31 mouse cellular contexts compared by ENCODE assay signal in genomic region chr9:113299900-113300299, GRCm38 (mm10).
DNase-seq lines count a peak whose midpoint lies in the region; ATAC-seq and TF ChIP-seq lines count a peak whose summit lies in the region.
"Had no signal": no experiment of that assay in that cellular context is flagged by ENCODE, and none has a peak within 500 bp of the region (broad histone marks: within the 10 kb centered on the region; RNA-seq: fewer than 3 reads in every experiment).

No protein-coding gene starts in this region.

- no peak for TF ChIP-seq CTCF in kidney, postnatal 0 days (IDR thresholded peaks at IDR 0.05; ENCODE audit: low read depth)

- H3K27me3 ChIP-seq in kidney, postnatal 0 days (ENCODE audit: insufficient read depth, low read length) = no peaks in the 10 kb centered on the region
- H3K27me3 ChIP-seq: CH12.LX; embryonic facial prominence, embryonic 13.5 days; heart, embryonic 12.5 days; hindbrain, embryonic 15.5 days; kidney, embryonic 15.5 days; limb, embryonic 13.5 days; lung, embryonic 15.5 days; neural tube, embryonic 15.5 days; stomach, embryonic 15.5 days had no signal

- ATAC-seq in kidney, postnatal 0 days (replicated peaks; ENCODE audit: low FRiP score, low read depth) = no peak
- ATAC-seq: activated CD4-positive, CD25-positive, alpha-beta regulatory T cell, adult 4 months had no signal

- H3K9me3 ChIP-seq in kidney, postnatal 0 days (replicated peaks; ENCODE audit: low read length) = no peaks in the 10 kb centered on the region
- H3K9me3 ChIP-seq: embryonic facial prominence, embryonic 13.5 days; forebrain, embryonic 10.5 days; heart, embryonic 12.5 days; hindbrain, embryonic 15.5 days; kidney, embryonic 15.5 days; limb, embryonic 13.5 days; lung, embryonic 15.5 days; neural tube, embryonic 15.5 days; stomach, embryonic 15.5 days had no signal

- H3K36me3 ChIP-seq in kidney, postnatal 0 days (ENCODE audit: insufficient read depth, low read length) = no peaks in the 10 kb centered on the region
- H3K36me3 ChIP-seq: embryonic facial prominence, embryonic 13.5 days; forebrain, embryonic 10.5 days; heart, embryonic 12.5 days; hindbrain, embryonic 15.5 days; kidney, embryonic 15.5 days; limb, embryonic 13.5 days; lung, embryonic 15.5 days; neural tube, embryonic 15.5 days; stomach, embryonic 15.5 days had no signal

- no peak overlapping the region for H3K27ac ChIP-seq in kidney, postnatal 0 days
- H3K27ac ChIP-seq: embryonic facial prominence, embryonic 13.5 days; forebrain, embryonic 10.5 days; heart, adult 2 months; hindbrain, embryonic 15.5 days; kidney, embryonic 15.5 days; limb, embryonic 13.5 days; lung, embryonic 15.5 days; neural tube, embryonic 15.5 days; stomach, embryonic 15.5 days had no signal

- no peak overlapping the region for H3K4me3 ChIP-seq in kidney, postnatal 0 days (replicated peaks; ENCODE audit: low read depth, low read length)
- H3K4me3 ChIP-seq: embryonic facial prominence, embryonic 13.5 days; forebrain, embryonic 10.5 days; heart, adult 2 months; heart, embryonic 12.5 days; hindbrain, embryonic 15.5 days; kidney, embryonic 15.5 days; limb, embryonic 13.5 days; lung, embryonic 15.5 days; neural tube, embryonic 15.5 days; stomach, embryonic 15.5 days had no signal

- 19% methylated on average over 3 of the region's 3 CpGs for WGBS in kidney, postnatal 0 days

- H3K4me2 ChIP-seq in kidney, postnatal 0 days (ENCODE audit: low read length) = no peak overlapping the region
- H3K4me2 ChIP-seq: embryonic facial prominence, embryonic 13.5 days; heart, embryonic 12.5 days; hindbrain, embryonic 15.5 days; kidney, embryonic 15.5 days; limb, embryonic 13.5 days; liver, embryonic 11.5 days; lung, embryonic 15.5 days; midbrain, embryonic 11.5 days; neural tube, embryonic 15.5 days; stomach, embryonic 15.5 days had no signal

- no peak overlapping the region for H3K9ac ChIP-seq in kidney, postnatal 0 days (ENCODE audit: low read depth, low read length)
- H3K9ac ChIP-seq: embryonic facial prominence, embryonic 13.5 days; heart, embryonic 12.5 days; hindbrain, embryonic 15.5 days; kidney, embryonic 15.5 days; limb, embryonic 13.5 days; lung, embryonic 15.5 days; neural tube, embryonic 15.5 days; stomach, embryonic 15.5 days had no signal

- peak; percentile 10 for DNase-seq in embryo, embryonic 10 days (ENCODE audit: low spot score)
- DNase-seq in embryo, embryonic 11 days = no peak
- DNase-seq in kidney, postnatal 0 days (ENCODE audit: low spot score) = peak; percentile 5
- DNase-seq in kidney, postnatal 36 days = no peak
- DNase-seq in left cerebral cortex, postnatal 25 days (ENCODE audit: low spot score in 2 of 2) = peak; percentile 33 to 88
- DNase-seq in left cerebral cortex, postnatal 10 days (ENCODE audit: extremely low spot score in 1 of 2, low spot score in 2 of 2) = no peak
- DNase-seq in brain, adult 2 months (ENCODE audit: low read depth, low spot score) = peak; percentile 82
- DNase-seq in gastrocnemius, postnatal 4 days (ENCODE audit: low spot score in 2 of 2) = no peak
- DNase-seq: adrenal gland, adult 2 months; adrenal gland, postnatal 36 days; cerebellum, adult 11 months; cerebellum, adult 9-10 months; cerebellum, postnatal 36 days; gastrocnemius, postnatal 25 days; heart, adult 2 months; kidney, adult 18-20 months; kidney, postnatal 4 days; thymus, postnatal 14 days had no signal

- H3K4me1 ChIP-seq in kidney, postnatal 0 days (replicated peaks; ENCODE audit: insufficient read depth, low read length) = no peaks in the 10 kb centered on the region
- H3K4me1 ChIP-seq: embryonic facial prominence, embryonic 13.5 days; limb, embryonic 13.5 days; lung, embryonic 15.5 days had no signal

- intact Hi-C loops in left cerebral cortex, postnatal 25 days (cut with DNase I) = loop anchor here (5.0 kb wide), 1 partner anchor 53 kb away; no protein-coding TSS in a partner anchor
- intact Hi-C loops in left cerebral cortex, postnatal 10 days (cut with DNase I) = no loop called here

Comparison
In these comparisons a context has a peak if more than half of its experiments do, and no peak if none do; other contexts are left out.
1. DNase-seq: peak in embryo, embryonic 10 days (single experiment), kidney, postnatal 0 days (single experiment), left cerebral cortex, postnatal 25 days (2 of 2) and brain, adult 2 months (single experiment); none in embryo, embryonic 11 days (single experiment), kidney, postnatal 36 days (0 of 2), left cerebral cortex, postnatal 10 days (0 of 2) and gastrocnemius, postnatal 4 days (0 of 2).